Mouse (Mus musculus): Measurements from ENCODE around the gene Zfp683. TPM values are rescaled to one million over a fixed set of nuclear protein-coding genes. Genes with fewer than 3 reads are reported as not detected.
A peak's percentile ranks its signal among the peaks of the same experiment; 100 is the strongest.

The Zfp683 gene
- polyA plus RNA-seq, 1 experiment from 2014 or later, result not detected

DNA sequence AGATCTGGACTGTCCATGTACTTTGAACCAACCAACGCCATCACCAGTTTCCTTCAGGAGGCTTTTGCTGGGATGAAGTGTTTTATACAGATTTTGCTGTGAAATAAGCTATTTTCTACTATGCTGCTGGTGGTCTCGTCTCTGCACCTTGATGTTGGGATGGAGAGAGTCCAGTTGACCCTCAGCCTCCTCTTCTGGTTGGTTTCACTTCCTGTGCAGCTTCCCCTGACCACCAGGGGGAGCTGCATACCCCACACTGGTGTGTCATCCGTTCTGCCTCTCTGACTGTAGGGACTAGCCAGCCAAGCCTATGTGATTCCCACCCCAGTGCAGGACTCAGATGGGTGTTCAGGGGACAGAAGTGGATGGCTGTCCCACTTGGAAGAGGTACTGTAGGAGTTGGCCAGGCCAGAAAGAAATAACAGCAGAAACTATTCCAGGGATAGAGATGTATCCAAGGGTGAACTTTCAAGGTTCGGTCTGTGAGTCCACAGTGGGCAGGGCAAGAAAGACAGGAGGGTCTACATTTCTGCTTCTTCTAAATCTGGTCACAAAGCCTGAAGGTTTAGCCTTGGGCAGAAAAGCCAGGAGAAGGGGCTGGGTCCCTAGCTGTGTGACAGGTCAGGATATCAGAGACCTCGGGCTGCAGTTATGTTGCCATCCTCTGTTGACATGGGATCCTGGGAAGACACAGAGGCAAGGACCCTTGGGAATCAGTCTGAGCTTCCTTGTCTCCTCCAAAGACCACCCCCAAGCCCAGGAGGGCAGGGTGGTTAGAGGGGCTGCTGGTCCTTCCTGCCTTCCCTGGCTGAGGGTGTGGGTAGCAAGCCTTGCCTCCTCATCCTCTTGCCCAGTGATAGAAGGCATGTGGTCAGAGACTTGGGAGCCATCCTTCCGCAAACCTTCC is 39.0 kb downstream of the Zfp683 start:
- H3K36me3 ChIP-seq (ENCODE audit: control insufficient read depth, insufficient read depth, low read length), result no peaks in the 10 kb centered on the region
- no peak for ATAC-seq
- H3K27ac ChIP-seq (ENCODE audit: low read length), result no peak overlapping the region
- no peak overlapping the region for H3K4me3 ChIP-seq (ENCODE audit: low read depth, low read length)
- no peak overlapping the region for H3K9ac ChIP-seq (ENCODE audit: low read depth, low read length)
- no peaks in the 10 kb centered on the region for H3K27me3 ChIP-seq (ENCODE audit: control insufficient read depth, insufficient read depth, low read depth, low read length)
- H3K9me3 ChIP-seq (replicated peaks; ENCODE audit: control insufficient read depth, low read length, poor library complexity, severe bottlenecking), result no peaks in the 10 kb centered on the region
- H3K4me2 ChIP-seq (ENCODE audit: low read length), result no peak overlapping the region
- no peaks in the 10 kb centered on the region for H3K4me1 ChIP-seq (ENCODE audit: control insufficient read depth, insufficient read depth, low read length)
- WGBS, result 67% methylated on average over 6 of the region's 6 CpGs

GRCm38 (mm10) chr4:134094004-134094564 is 40.4 kb downstream of the Zfp683 start:
- no peaks in the 10 kb centered on the region for H3K27me3 ChIP-seq (ENCODE audit: control insufficient read depth, insufficient read depth, low read depth, low read length)
- no peaks in the 10 kb centered on the region for H3K9me3 ChIP-seq (replicated peaks; ENCODE audit: control insufficient read depth, low read length, poor library complexity, severe bottlenecking)
- no peak for ATAC-seq
- H3K4me1 ChIP-seq (ENCODE audit: control insufficient read depth, insufficient read depth, low read length), result no peaks in the 10 kb centered on the region
- no peak overlapping the region for H3K4me3 ChIP-seq (ENCODE audit: low read depth, low read length)
- no peak overlapping the region for H3K27ac ChIP-seq (ENCODE audit: low read length)
- no peak overlapping the region for H3K9ac ChIP-seq (ENCODE audit: low read depth, low read length)
- 92% methylated on average over 7 of the region's 7 CpGs for WGBS
- no peaks in the 10 kb centered on the region for H3K36me3 ChIP-seq (ENCODE audit: control insufficient read depth, insufficient read depth, low read length)
- H3K4me2 ChIP-seq (ENCODE audit: low read length), result no peak overlapping the region

- Histone ChIP-seq H3K9ac (ENCODE audit: low read depth, low read length) (no peak within 1 kb of the TSS), H3K9me3 (replicated peaks; ENCODE audit: control insufficient read depth, low read length, poor library complexity, severe bottlenecking) (no peaks in the 10 kb centered on the region), H3K36me3 (ENCODE audit: control insufficient read depth, insufficient read depth, low read length) (no peaks in the 10 kb centered on the region), H3K4me3 (ENCODE audit: low read depth, low read length) (no peak within 1 kb of the TSS), H3K4me1 (ENCODE audit: control insufficient read depth, insufficient read depth, low read length) (no peaks in the 10 kb centered on the region), H3K4me2 (ENCODE audit: low read length) (no peak within 1 kb of the TSS), H3K27ac (ENCODE audit: low read length) (no peak within 1 kb of the TSS), H3K27me3 (ENCODE audit: control insufficient read depth, insufficient read depth, low read depth, low read length) (no peaks in the 10 kb centered on the region)
- no peak for ATAC-seq
- 48% methylated on average over 3 of the region's 3 CpGs for WGBS
Observed at GRCm38 (mm10) chr4:134094923-134095547, 41.4 kb downstream of the Zfp683 start, which contains the start of gene Cd52. Gene Cd52, minus strand, starts transcription at chr4:134095082.

GRCm38 (mm10) chr4:134096120-134096519 is 42.5 kb downstream of the Zfp683 start:
- Histone ChIP-seq H3K4me1 (ENCODE audit: control insufficient read depth, insufficient read depth, low read length) (no peaks in the 10 kb centered on the region), H3K4me3 (ENCODE audit: low read depth, low read length) (no peak overlapping the region), H3K9ac (ENCODE audit: low read depth, low read length) (no peak overlapping the region), H3K27ac (ENCODE audit: low read length) (no peak overlapping the region), H3K4me2 (ENCODE audit: low read length) (no peak overlapping the region), H3K36me3 (ENCODE audit: control insufficient read depth, insufficient read depth, low read length) (no peaks in the 10 kb centered on the region), H3K27me3 (ENCODE audit: control insufficient read depth, insufficient read depth, low read depth, low read length) (no peaks in the 10 kb centered on the region), H3K9me3 (replicated peaks; ENCODE audit: control insufficient read depth, low read length, poor library complexity, severe bottlenecking) (no peaks in the 10 kb centered on the region)
- 79% methylated on average over 3 of the region's 3 CpGs for WGBS
- ATAC-seq, result no peak

DNA sequence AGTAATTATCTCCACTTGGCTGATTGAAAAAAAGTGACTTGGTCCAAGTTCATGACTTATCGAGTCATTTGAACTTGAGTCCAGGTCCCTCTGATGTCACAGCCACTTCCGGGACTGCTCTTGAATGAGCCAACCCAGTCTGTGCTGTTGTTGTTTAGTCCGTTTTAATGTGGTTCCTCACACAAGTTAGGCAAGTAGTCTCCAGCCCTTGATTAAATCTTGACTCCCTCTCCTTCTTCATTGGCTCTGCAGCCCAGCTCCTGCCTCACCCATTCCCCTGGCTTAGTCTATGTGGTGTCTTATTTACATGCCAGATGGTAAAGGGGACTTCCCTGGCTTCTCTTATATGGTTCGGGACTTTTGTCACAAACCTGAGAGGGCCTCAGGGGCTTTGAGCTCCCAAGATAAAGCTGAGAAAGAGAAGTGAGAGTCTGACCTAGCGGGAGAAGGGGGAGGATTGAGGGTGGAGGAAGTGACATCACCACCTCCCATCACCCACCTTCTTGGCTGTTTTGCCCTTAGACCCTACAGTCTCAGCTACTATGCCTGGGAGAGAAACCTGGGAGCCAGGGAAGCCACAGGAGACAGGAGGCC is 43.5 kb downstream of the Zfp683 start:
- no peak for ATAC-seq
- H3K4me1 ChIP-seq (ENCODE audit: control insufficient read depth, insufficient read depth, low read length), result no peaks in the 10 kb centered on the region
- WGBS, result 79% methylated on average over 5 of the region's 5 CpGs
- H3K4me2 ChIP-seq (ENCODE audit: low read length), result no peak overlapping the region
- no peak overlapping the region for H3K9ac ChIP-seq (ENCODE audit: low read depth, low read length)
- H3K9me3 ChIP-seq (replicated peaks; ENCODE audit: control insufficient read depth, low read length, poor library complexity, severe bottlenecking), result no peaks in the 10 kb centered on the region
- no peak overlapping the region for H3K27ac ChIP-seq (ENCODE audit: low read length)
- no peaks in the 10 kb centered on the region for H3K27me3 ChIP-seq (ENCODE audit: control insufficient read depth, insufficient read depth, low read depth, low read length)
- H3K36me3 ChIP-seq (ENCODE audit: control insufficient read depth, insufficient read depth, low read length), result no peaks in the 10 kb centered on the region
- H3K4me3 ChIP-seq (ENCODE audit: low read depth, low read length), result no peak overlapping the region

DNA sequence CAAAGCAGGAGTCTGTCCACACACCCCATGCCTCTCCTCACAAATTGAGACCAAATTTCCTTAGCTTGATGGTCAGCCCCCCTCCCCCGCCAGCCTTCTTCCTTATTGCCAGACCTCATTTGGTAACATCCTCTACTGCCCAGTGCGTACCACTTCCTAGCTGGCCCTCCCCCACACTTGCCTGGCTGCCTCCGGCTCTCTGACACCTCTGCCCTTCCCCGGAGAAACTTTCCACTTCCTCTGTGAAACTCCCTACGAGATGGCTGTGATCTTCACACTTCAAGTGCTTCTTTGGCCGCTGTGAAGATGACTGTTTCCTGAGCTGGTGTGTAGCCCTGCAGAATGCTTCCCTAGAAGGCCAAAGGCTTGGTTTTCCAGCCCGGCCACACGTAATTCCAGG is 45.0 kb downstream of the Zfp683 start:
- no peak overlapping the region for H3K4me3 ChIP-seq (ENCODE audit: low read depth, low read length)
- ATAC-seq, result no peak
- WGBS, result 75% methylated on average over 8 of the region's 8 CpGs

DNA sequence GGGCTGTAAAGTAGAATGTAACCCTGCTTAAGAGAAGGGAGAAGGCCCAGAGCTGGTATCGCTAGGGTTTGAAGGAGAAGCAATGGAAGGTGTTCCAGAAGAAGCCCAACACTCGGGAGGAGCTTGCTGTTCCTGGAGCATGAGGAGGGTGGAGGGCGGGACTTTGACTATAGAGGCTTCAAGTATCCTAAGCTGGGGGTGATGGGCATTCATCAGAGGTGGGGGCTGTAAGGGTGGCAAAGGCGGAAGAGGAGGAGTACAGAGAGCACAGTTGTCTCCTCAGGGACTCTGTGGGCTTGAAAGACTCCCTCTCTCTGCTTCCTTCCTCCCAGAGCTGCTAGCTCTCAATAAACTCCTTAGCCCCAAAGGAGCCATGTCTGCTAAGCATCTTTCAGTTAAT is 46.6 kb downstream of the Zfp683 start:
- 77% methylated on average over 4 of the region's 4 CpGs for WGBS
- Histone ChIP-seq H3K9me3 (replicated peaks; ENCODE audit: control insufficient read depth, low read length, poor library complexity, severe bottlenecking) (no peaks in the 10 kb centered on the region), H3K4me2 (ENCODE audit: low read length) (no peak overlapping the region), H3K9ac (ENCODE audit: low read depth, low read length) (no peak overlapping the region), H3K4me1 (ENCODE audit: control insufficient read depth, insufficient read depth, low read length) (peaks cover 7% of the 10 kb centered on the region), H3K4me3 (ENCODE audit: low read depth, low read length) (no peak overlapping the region), H3K36me3 (ENCODE audit: control insufficient read depth, insufficient read depth, low read length) (no peaks in the 10 kb centered on the region), H3K27ac (ENCODE audit: low read length) (no peak overlapping the region), H3K27me3 (ENCODE audit: control insufficient read depth, insufficient read depth, low read depth, low read length) (no peaks in the 10 kb centered on the region)
- ATAC-seq, result no peak

More for the DNA sequence above, 45.0 kb downstream of the Zfp683 start:
- H3K27me3 ChIP-seq (ENCODE audit: control insufficient read depth, insufficient read depth, low read depth, low read length), result no peaks in the 10 kb centered on the region
- H3K9me3 ChIP-seq (replicated peaks; ENCODE audit: control insufficient read depth, low read length, poor library complexity, severe bottlenecking), result no peaks in the 10 kb centered on the region
- H3K27ac ChIP-seq (ENCODE audit: low read length), result no peak overlapping the region
- H3K9ac ChIP-seq (ENCODE audit: low read depth, low read length), result no peak overlapping the region
- H3K4me1 ChIP-seq (ENCODE audit: control insufficient read depth, insufficient read depth, low read length), result peaks cover 7% of the 10 kb centered on the region
- no peak overlapping the region for H3K4me2 ChIP-seq (ENCODE audit: low read length)
- H3K36me3 ChIP-seq (ENCODE audit: control insufficient read depth, insufficient read depth, low read length), result no peaks in the 10 kb centered on the region

DNA sequence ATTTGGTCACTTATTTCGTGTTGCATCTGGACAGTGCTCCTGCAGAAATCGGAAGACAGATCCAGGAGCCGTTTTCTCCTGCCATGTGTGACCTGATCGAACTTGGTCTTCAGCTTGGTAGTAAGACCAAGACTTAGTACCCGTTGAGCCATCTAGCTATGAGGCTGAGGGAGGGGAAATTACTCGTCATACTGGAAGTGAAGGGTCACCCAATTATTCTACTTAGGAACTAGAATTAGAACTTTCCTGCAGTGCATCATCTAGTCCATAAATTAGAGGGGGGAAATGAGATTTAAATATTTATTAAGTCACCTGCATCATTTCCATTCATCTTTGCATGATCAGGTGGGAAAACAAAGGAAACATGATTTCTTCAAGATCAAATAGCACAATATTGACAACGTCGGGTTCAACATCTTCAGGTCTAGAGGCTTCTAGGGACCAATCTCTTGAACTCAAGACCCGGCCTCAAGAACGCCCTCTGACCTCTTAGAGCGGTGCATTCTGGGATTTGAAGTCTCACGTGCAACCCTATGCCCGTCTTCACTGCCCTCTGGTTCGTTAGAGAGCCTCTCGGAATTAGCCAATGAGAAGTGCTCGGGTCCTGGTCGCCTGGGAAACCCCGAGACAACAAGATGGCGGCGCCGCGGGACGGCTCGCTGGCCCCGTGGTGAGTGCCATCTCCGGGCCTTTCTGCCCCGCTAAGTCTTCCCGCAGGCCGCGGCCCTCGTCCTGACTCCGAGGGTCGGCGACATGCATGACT is 48.5 kb downstream of the Zfp683 start, which contains the start of gene Ubxn11:
TSS of gene Ubxn11 (plus strand) at position 592 of the 763 bp plus-strand sequence.
- peaks cover 7% of the 10 kb centered on the region for H3K4me1 ChIP-seq (ENCODE audit: control insufficient read depth, insufficient read depth, low read length)
- 0 out of 2 replicates have a peak within 1 kb of the TSS, but pooled peaks have one; percentile 58 for H3K27ac ChIP-seq (ENCODE audit: low read length)
- no peaks in the 10 kb centered on the region for H3K36me3 ChIP-seq (ENCODE audit: control insufficient read depth, insufficient read depth, low read length)
- H3K4me3 ChIP-seq (ENCODE audit: low read depth, low read length), result peak within 1 kb of the TSS; percentile 73
- peak within 1 kb of the TSS; percentile 64 for H3K4me2 ChIP-seq (ENCODE audit: low read length)
- 17% methylated on average over 34 of the region's 34 CpGs for WGBS
- no peaks in the 10 kb centered on the region for H3K27me3 ChIP-seq (ENCODE audit: control insufficient read depth, insufficient read depth, low read depth, low read length)
- peak within 1 kb of the TSS; percentile 70 for H3K9ac ChIP-seq (ENCODE audit: low read depth, low read length)
- H3K9me3 ChIP-seq (replicated peaks; ENCODE audit: control insufficient read depth, low read length, poor library complexity, severe bottlenecking), result no peaks in the 10 kb centered on the region
- ATAC-seq, result peak; percentile 98

Measured in midbrain, embryonic 16.5 days (tissue).